Mouse (Mus musculus) gastrocnemius, postnatal 36 days (tissue): ENCODE measurements around the gene Plcl2. TPM values are rescaled to one million over a fixed set of nuclear protein-coding genes. Genes with fewer than 3 reads are reported as not detected.
"Not testable (repeated sequence)": the region's sequence is repeated elsewhere in the genome, so short reads cannot be mapped to it uniquely, and the experiment has no call there.

Experiments used
- DNase-seq, 2 experiments: peaks; one replicate each; pipeline ENCODE4 v3.0.0; 2022
- intact Hi-C: fragments of 180-260 bp; cut with DNase I; formaldehyde crosslinking; loops from one replicate; pipeline ENCODE4 v1.15.1; 2025
- total RNA-seq, 2 experiments: library from RNA; stranded (reverse); gene quantifications; 2 replicates each; pipeline ENCODE4 v1.2.3; 2021

Gene Plcl2
- total RNA-seq, 2 experiments from 2014 or later: 27.5 to 31.2 TPM

DNA sequence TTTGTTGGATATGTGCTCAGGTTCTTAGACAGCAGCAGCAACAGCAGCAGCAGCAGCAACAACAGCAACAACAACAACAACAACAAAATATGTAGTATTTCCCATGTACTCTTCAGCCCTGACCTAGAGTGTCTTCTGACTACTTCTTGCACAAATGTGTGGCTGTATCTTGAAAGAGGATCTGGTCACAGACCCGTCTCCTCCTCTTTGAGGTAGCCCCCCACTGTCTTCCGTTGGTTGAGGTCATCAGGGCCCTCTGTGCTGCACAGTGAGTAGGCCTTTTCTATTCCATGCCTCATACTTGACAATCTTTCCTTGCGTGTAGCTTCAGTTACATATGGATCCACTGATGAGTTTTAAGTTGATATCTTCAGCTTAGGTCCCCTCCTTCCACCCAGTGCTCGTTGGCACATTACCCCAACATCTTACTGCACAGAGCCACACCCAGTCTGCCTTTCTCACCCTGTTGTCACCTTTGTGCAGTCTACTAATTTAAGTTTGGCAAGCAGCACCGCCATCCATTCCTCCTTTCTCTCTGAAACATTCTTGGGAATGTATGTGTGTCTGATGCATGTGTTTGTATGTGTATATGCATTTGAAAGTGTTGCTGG, 13.4 kb downstream of the Plcl2 start:
- intact Hi-C loops: no loop called here

GRCm38 (mm10) chr17:50524970-50525369, 15.8 kb downstream of the Plcl2 start:
- intact Hi-C loops: no loop called here
- DNase-seq: no peak

More for the DNA sequence above, 13.4 kb downstream of the Plcl2 start:
- no peak for DNase-seq

GRCm38 (mm10) chr17:50525821-50526220, 16.6 kb downstream of the Plcl2 start:
- intact Hi-C loops: no loop called here
- no peak for DNase-seq

DNA sequence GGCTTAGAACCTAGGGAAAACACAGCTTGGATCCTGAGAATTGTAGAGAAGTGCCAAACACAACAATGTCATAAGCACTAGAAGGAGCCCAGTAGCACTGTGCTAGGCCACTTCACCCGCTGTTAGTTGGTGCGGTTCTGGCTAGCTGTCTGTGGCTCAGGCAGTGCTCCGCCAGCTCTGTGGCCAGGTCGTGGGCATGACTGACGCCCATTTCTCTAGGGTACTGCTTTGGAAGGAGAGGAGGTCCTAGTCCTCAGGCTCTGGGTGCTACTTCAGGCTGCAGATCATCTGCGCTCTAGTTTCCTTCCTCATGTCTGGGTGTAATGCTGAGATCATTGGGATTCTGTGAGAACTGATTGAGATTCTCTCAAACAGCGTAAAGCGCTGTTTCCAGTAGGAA, 20.9 kb downstream of the Plcl2 start:
- intact Hi-C loops: loop anchor here (5.0 kb wide), 1 partner anchor 57 kb away; no protein-coding TSS in a partner anchor
- no peak for DNase-seq

DNA sequence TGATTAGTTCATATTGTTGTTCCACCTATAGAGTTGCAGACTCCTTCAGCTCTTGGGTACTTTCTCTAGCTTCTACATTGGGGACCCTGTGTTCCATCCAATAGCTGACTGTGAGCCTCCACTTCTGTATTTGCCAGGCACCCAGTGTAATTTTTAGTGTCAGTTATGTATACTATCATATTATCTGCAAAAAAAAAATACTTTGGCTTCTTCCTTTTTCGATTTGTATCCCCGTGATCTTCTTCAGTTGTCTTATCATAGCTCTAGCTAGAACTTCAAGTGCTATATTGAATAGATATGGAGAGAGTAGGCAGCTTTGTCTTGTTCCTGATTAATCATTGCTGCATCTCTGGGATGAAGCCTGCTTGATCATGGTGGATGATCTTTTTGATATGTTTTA, 25.7 kb downstream of the Plcl2 start:
- intact Hi-C loops: loop anchor here (5.0 kb wide), 1 partner anchor 52 kb away; no protein-coding TSS in a partner anchor
- DNase-seq: not testable (repeated sequence)

GRCm38 (mm10) chr17:50536409-50537194, 27.4 kb downstream of the Plcl2 start:
- intact Hi-C loops: no loop called here
- DNase-seq: no peak

GRCm38 (mm10) chr17:50537786-50538185, 28.6 kb downstream of the Plcl2 start:
- DNase-seq: no peak
- intact Hi-C loops: no loop called here

GRCm38 (mm10) chr17:50544860-50545259, 35.7 kb downstream of the Plcl2 start:
- no peak for DNase-seq
- intact Hi-C loops: no loop called here

DNA sequence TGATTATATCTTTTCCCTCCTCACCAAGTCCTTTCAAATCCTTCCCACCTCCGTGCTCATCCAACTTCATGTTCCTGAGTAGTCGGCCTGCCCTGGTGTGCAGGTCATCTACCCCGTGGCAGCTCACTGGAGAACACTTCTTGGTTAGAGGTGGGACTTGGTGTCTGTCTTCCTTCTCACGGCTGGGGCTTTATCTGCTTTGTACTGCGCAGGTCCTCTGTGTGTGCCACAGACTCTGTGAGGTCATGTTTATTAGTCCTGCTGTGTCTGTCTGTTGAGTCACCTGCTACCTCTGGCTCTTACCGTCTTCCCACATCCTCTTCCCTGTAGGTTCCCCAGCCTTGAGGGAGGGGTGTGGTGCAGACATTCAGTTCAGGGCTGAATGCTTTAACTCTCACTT, 36.1 kb downstream of the Plcl2 start:
- intact Hi-C loops: no loop called here
- no peak for DNase-seq

DNA sequence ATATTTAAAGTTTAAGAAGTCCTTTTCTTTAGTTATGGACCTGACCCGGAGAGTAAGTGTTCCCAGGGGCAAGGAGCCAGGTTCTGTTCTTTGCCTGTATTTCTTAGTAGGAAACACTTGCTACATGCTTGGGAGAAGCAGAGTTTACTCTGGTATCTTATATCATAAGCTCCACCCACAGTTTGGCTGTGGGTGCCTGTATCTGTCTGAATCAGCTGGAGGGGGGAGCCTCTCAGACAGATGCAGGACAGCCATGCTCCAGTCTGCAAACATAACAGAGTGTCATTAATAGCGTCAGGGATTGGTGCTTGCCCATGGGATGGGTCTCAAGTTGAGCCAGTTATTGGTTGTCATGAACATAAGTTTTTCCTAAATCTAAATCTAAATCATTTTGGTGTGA, 42.9 kb downstream of the Plcl2 start:
- no peak for DNase-seq
- intact Hi-C loops: no loop called here

- intact Hi-C loops: no loop called here
- DNase-seq: no peak
Observed at GRCm38 (mm10) chr17:50557566-50558238, 48.5 kb downstream of the Plcl2 start.

DNA sequence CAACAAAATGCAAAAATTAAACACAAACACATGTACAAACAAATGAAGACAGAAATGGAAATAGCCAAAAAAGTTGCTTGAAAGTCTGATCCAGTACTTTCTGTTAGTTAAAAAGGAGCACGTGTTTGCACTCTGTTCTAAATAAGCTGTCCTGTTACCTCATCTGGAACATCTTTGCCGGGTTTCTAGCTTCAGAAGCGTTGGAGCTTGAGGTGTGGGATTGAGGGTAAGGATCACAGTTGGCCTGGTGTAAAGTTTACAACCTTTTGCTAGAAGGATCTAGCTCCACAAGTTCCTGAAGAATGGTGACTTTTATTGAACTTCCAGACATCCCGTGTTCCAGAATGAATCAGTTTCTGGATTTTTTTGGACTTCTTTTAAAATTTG, 49.0 kb downstream of the Plcl2 start:
- intact Hi-C loops: no loop called here
- DNase-seq: no peak

- DNase-seq: no peak
- intact Hi-C loops: no loop called here
Observed at GRCm38 (mm10) chr17:50565376-50566123, 56.3 kb downstream of the Plcl2 start.

- intact Hi-C loops: no loop called here
- no peak for DNase-seq
Observed at GRCm38 (mm10) chr17:50568846-50569245, 59.6 kb downstream of the Plcl2 start.

DNA sequence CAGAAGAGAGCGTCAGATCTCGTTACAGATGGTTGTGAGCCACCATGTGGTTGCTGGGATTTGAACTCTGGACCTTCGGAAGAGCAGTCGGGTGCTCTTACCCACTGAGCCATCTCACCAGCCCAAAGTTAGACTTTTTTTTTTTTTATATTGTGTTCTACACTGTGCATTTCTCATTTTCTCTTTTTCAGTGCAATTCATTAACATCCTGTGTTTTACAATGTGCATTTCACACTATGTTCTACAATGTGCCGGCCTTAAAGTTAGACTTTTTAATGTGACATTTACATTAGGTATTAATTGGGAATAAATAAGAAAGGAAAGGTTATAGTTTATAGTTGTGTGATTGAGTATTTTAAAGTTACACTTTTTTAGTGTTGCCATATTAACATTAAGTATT, 61.0 kb downstream of the Plcl2 start:
- DNase-seq, intact Hi-C loops: not testable (repeated sequence)

DNA sequence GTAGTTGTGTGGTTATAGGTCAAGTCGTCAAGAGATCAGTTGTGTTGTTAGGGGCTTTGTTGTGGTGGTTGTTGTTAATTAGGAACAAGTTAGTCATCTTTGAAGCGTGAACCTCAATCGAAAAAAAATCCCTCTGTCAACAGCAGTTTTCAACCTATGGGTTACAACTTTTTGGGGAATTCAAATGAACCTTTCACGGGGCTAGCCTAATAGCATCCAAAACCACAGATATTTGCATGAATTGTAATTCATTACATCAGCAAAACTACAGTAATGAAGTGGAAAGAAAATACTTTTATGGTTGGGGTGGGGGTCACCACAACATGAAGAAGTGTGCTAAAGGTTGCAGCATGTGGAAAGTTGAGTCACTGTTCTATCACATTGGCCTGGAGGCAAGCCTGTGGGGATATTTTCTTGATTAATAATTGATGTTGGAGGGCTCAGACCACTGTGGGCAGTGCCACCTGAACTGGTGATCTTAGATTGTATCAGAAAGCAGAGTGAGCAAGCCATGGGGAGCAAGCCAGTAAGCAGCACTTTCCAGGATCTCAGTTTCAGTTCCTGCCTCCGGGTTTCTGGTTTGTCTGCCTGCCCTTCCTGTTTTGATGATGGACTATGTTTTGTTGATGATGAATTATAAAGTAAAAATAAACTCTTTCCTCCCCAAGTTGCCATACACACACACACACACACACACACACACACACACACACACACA, 61.6 kb downstream of the Plcl2 start:
- intact Hi-C loops: no loop called here
- no peak for DNase-seq

DNA sequence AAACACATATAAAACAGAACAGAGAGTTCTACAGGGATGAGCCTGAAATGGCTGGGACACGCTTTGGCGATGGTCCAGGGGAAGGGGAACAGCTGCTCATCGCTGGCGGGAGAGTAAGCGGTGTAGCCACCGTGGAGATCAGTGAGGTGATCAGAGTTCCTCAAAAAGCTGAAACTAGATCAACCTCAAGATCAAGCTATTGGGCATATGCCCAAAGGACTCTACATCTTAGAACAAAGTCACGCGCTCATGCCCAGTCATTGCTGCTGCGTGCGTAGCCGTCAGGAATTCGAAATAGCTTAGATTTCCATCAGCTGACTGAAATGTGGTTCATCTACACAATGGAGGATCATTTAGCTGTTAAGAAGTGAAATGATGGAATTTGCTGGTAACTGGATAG, 65.0 kb downstream of the Plcl2 start:
- intact Hi-C loops: no loop called here
- DNase-seq: peak in 1 of 2 experiments; percentile 38

DNA sequence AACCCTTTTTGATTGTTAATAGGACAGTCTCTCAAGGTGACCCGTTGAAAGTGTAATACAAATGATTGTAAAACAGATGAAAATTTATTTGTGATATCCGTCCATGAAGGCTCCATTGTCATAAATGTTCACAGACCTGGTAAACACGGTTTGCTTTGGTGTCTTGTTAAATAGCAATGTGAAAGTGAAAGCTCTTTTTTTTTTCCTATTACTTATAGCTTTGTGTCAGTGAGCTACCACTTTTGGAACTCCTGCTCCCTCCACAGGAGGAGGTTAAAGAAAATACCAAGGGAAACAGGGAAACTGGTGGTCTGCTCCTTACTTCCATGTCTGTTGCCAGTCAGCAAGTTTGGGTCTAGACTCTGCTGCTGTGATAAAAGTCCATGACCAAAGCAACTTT, 71.2 kb downstream of the Plcl2 start:
- intact Hi-C loops: no loop called here

GRCm38 (mm10) chr17:50586834-50587233, 77.6 kb downstream of the Plcl2 start:
- no peak for DNase-seq
- intact Hi-C loops: loop anchor here (5.0 kb wide), 1 partner anchor 55 kb away; no protein-coding TSS in a partner anchor

More for the DNA sequence above, 71.2 kb downstream of the Plcl2 start:
- DNase-seq: no peak

DNA sequence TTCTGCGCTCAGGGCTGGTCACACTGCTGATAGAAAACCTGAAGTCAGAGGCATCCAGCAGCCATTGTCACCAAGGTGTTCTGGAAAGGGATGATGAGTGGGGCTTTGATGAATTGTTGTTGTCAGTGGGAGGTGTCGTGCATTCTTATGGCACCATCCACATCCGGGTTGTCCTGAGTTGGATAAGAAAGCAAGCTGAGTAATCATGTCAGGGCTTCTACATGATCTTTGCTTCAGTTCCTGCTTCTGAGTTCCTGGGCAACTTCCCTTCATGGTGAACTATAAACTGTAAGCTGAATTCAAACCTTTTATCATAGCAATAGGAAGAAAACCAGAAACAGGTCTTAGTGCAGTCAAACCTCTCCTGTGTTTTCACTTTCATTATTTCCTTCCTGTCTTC, 78.7 kb downstream of the Plcl2 start:
- no peak for DNase-seq
- intact Hi-C loops: loop anchor here (5.0 kb wide), 1 partner anchor 56 kb away; no protein-coding TSS in a partner anchor
